Mouse (Mus musculus): ENCODE results near the gene Enkur.
"Not testable (repeated sequence)": the region's sequence is repeated elsewhere in the genome, so short reads cannot be mapped to it uniquely, and the experiment has no call there.

DNA sequence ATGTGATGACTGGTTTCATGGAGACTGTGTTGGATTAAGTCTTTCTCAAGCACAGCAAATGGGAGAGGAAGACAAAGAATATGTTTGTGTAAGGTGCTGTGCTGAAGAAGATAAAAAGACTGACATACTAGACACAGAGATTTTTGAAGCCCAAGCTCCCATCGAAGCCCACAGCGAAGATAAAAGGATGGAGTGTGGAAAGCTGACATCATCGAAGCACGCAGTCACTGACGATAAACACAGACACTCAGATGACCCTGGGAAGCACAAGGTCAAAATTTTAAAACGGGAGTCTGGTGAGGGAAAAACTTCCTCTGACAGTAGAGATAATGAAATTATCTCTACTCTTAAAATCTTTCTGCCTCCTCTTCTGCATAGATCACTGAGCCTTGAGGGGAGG, 38.9 kb upstream of the Enkur start:
- not testable (repeated sequence) for TF ChIP-seq CTCF, EP300 (IDR thresholded peaks at IDR 0.05; ENCODE audit: low read depth)

All from liver, embryonic 14.5 days (tissue).